Mouse (Mus musculus): ENCODE measurements around the gene Tmc7. TPM values are rescaled to one million over a fixed set of nuclear protein-coding genes. Genes with fewer than 3 reads are reported as not detected.

Tmc7 gene
- polyA plus RNA-seq, 1 experiment from 2014 or later: 0.33 TPM

- Histone ChIP-seq H3K9ac (replicated peaks) (no peak overlapping the region), H3K4me2 (ENCODE audit: low read depth, low read length) (no peak overlapping the region), H3K4me1 (ENCODE audit: insufficient read depth) (no peaks in the 10 kb centered on the region), H3K4me3 (ENCODE audit: low read depth, low read length) (no peak overlapping the region), H3K27ac (ENCODE audit: low read depth) (no peak overlapping the region), H3K27me3 (ENCODE audit: insufficient read depth, low read length) (no peaks in the 10 kb centered on the region), H3K9me3 (ENCODE audit: low read length) (no peaks in the 10 kb centered on the region), H3K36me3 (replicated peaks; ENCODE audit: insufficient read depth, low read length) (peaks cover 4% of the 10 kb centered on the region; the same call in 1 of the 2 replicates)
- TF ChIP-seq EP300 (IDR thresholded peaks at IDR 0.05; ENCODE audit: low read depth) (no peak), CTCF (IDR thresholded peaks at IDR 0.05; ENCODE audit: low read depth) (no peak)
- ATAC-seq (no peak), DNase-seq (no peak)
- 67% methylated on average over 10 of the region's 10 CpGs for WGBS (ENCODE audit: insufficient replicate concordance)
These were observed 37.1 kb downstream of the Tmc7 start for GRCm38 (mm10) chr7:118547451-118547850.

GRCm38 (mm10) chr7:118544128-118544527 is 40.4 kb downstream of the Tmc7 start:
- Histone ChIP-seq H3K9me3 (ENCODE audit: low read length) (no peaks in the 10 kb centered on the region), H3K9ac (replicated peaks) (no peak overlapping the region), H3K27me3 (ENCODE audit: insufficient read depth, low read length) (no peaks in the 10 kb centered on the region), H3K4me3 (ENCODE audit: low read depth, low read length) (no peak overlapping the region), H3K27ac (ENCODE audit: low read depth) (no peak overlapping the region), H3K4me2 (ENCODE audit: low read depth, low read length) (no peak overlapping the region), H3K4me1 (ENCODE audit: insufficient read depth) (no peaks in the 10 kb centered on the region), H3K36me3 (replicated peaks; ENCODE audit: insufficient read depth, low read length) (0 out of 2 replicates have a peak, but pooled peaks cover 4% of the 10 kb centered on the region)
- DNase-seq (peak; percentile 21), ATAC-seq (peak; percentile 88)
- 73% methylated on average over 4 of the region's 4 CpGs for WGBS (ENCODE audit: insufficient replicate concordance)
- TF ChIP-seq EP300 (IDR thresholded peaks at IDR 0.05; ENCODE audit: low read depth) (no peak), CTCF (IDR thresholded peaks at IDR 0.05; ENCODE audit: low read depth) (no peak)

- Histone ChIP-seq H3K36me3 (replicated peaks; ENCODE audit: insufficient read depth, low read length) (no peaks in the 10 kb centered on the region), H3K9ac (replicated peaks) (no peak overlapping the region)
- ATAC-seq: no peak
These were observed 49.5 kb downstream of the Tmc7 start for GRCm38 (mm10) chr7:118535076-118535475.

GRCm38 (mm10) chr7:118534326-118534725 is 50.2 kb downstream of the Tmc7 start:
- DNase-seq: no peak
- ATAC-seq: no peak
- H3K27me3 ChIP-seq (ENCODE audit: insufficient read depth, low read length): no peaks in the 10 kb centered on the region
- no peak overlapping the region for H3K4me2 ChIP-seq (ENCODE audit: low read depth, low read length)
- peaks cover 4% of the 10 kb centered on the region; the same call in 1 of the 2 replicates for H3K4me1 ChIP-seq (ENCODE audit: insufficient read depth)
- 72% methylated on average over 3 of the region's 3 CpGs for WGBS (ENCODE audit: insufficient replicate concordance)
- H3K27ac ChIP-seq (ENCODE audit: low read depth): no peak overlapping the region
- no peaks in the 10 kb centered on the region for H3K9me3 ChIP-seq (ENCODE audit: low read length)
- TF ChIP-seq CTCF (IDR thresholded peaks at IDR 0.05; ENCODE audit: low read depth): no peak
- no peak for TF ChIP-seq EP300 (IDR thresholded peaks at IDR 0.05; ENCODE audit: low read depth)
- no peak overlapping the region for H3K4me3 ChIP-seq (ENCODE audit: low read depth, low read length)
- H3K36me3 ChIP-seq (replicated peaks; ENCODE audit: insufficient read depth, low read length): no peaks in the 10 kb centered on the region
- H3K9ac ChIP-seq (replicated peaks): no peak overlapping the region

More at GRCm38 (mm10) chr7:118535076-118535475, 49.5 kb downstream of the Tmc7 start:
- no peak overlapping the region for H3K27ac ChIP-seq (ENCODE audit: low read depth)
- no peak overlapping the region for H3K4me3 ChIP-seq (ENCODE audit: low read depth, low read length)
- TF ChIP-seq EP300 (IDR thresholded peaks at IDR 0.05; ENCODE audit: low read depth): no peak
- no peak for TF ChIP-seq CTCF (IDR thresholded peaks at IDR 0.05; ENCODE audit: low read depth)
- H3K27me3 ChIP-seq (ENCODE audit: insufficient read depth, low read length): no peaks in the 10 kb centered on the region
- DNase-seq: no peak
- H3K4me1 ChIP-seq (ENCODE audit: insufficient read depth): peaks cover 4% of the 10 kb centered on the region; the same call in 1 of the 2 replicates
- no peak overlapping the region for H3K4me2 ChIP-seq (ENCODE audit: low read depth, low read length)
- 80% methylated on average over 4 of the region's 4 CpGs for WGBS (ENCODE audit: insufficient replicate concordance)
- H3K9me3 ChIP-seq (ENCODE audit: low read length): no peaks in the 10 kb centered on the region

GRCm38 (mm10) chr7:118533178-118533578 is 51.4 kb downstream of the Tmc7 start, which contains the start of gene Coq7:
Gene Coq7, minus strand, starts transcription at chr7:118533356.
- H3K27me3 ChIP-seq (ENCODE audit: insufficient read depth, low read length): no peaks in the 10 kb centered on the region
- peak within 1 kb of the TSS; percentile 81 for H3K4me2 ChIP-seq (ENCODE audit: low read depth, low read length)
- H3K36me3 ChIP-seq (replicated peaks; ENCODE audit: insufficient read depth, low read length): no peaks in the 10 kb centered on the region
- under 1% methylated on average over 31 of the region's 31 CpGs for WGBS (ENCODE audit: insufficient replicate concordance)
- ATAC-seq: peak; percentile 99
- no peaks in the 10 kb centered on the region for H3K9me3 ChIP-seq (ENCODE audit: low read length)
- peak within 1 kb of the TSS; percentile 98 for H3K27ac ChIP-seq (ENCODE audit: low read depth)
- DNase-seq: peak; percentile 96
- H3K4me3 ChIP-seq (ENCODE audit: low read depth, low read length): peak within 1 kb of the TSS; percentile 85
- no peak for TF ChIP-seq CTCF (IDR thresholded peaks at IDR 0.05; ENCODE audit: low read depth)
- peak; percentile 79 for TF ChIP-seq EP300 (IDR thresholded peaks at IDR 0.05; ENCODE audit: low read depth)
- H3K9ac ChIP-seq (replicated peaks): peak within 1 kb of the TSS; percentile 79
- H3K4me1 ChIP-seq (ENCODE audit: insufficient read depth): peaks cover 4% of the 10 kb centered on the region; the same call in 1 of the 2 replicates

- Histone ChIP-seq H3K36me3 (replicated peaks; ENCODE audit: insufficient read depth, low read length) (no peaks in the 10 kb centered on the region), H3K9me3 (ENCODE audit: low read length) (no peaks in the 10 kb centered on the region), H3K4me2 (ENCODE audit: low read depth, low read length) (peak overlapping the region; percentile 81), H3K27me3 (ENCODE audit: insufficient read depth, low read length) (no peaks in the 10 kb centered on the region), H3K4me3 (ENCODE audit: low read depth, low read length) (peak overlapping the region; percentile 85), H3K9ac (replicated peaks) (peak overlapping the region; percentile 79), H3K4me1 (ENCODE audit: insufficient read depth) (peaks cover 4% of the 10 kb centered on the region; the same call in 1 of the 2 replicates), H3K27ac (ENCODE audit: low read depth) (peak overlapping the region; percentile 98)
- ATAC-seq (peak; percentile 97), DNase-seq (peak; percentile 98)
- 0 out of 2 replicates have a peak, but pooled peaks have one; percentile 0 for TF ChIP-seq CTCF (IDR thresholded peaks at IDR 0.05; ENCODE audit: low read depth)
- TF ChIP-seq EP300 (IDR thresholded peaks at IDR 0.05; ENCODE audit: low read depth): no peak
- under 1% methylated on average over 36 of the region's 36 CpGs for whole genome bisulfite sequencing (ENCODE audit: insufficient replicate concordance)
These were observed 51.9 kb downstream of the Tmc7 start for GRCm38 (mm10) chr7:118532519-118533177.
